Mouse (Mus musculus) neural tube, embryonic 10.5 days (tissue): ENCODE results near the gene Cacna2d1.

Experiments used
- DNase-seq: peaks from one replicate; pipeline ENCODE4 v3.0.0-alpha.2; 2017; ENCODE audit warnings: low spot score; ENCODE audit errors: extremely low spot score

The Cacna2d1 gene

DNA sequence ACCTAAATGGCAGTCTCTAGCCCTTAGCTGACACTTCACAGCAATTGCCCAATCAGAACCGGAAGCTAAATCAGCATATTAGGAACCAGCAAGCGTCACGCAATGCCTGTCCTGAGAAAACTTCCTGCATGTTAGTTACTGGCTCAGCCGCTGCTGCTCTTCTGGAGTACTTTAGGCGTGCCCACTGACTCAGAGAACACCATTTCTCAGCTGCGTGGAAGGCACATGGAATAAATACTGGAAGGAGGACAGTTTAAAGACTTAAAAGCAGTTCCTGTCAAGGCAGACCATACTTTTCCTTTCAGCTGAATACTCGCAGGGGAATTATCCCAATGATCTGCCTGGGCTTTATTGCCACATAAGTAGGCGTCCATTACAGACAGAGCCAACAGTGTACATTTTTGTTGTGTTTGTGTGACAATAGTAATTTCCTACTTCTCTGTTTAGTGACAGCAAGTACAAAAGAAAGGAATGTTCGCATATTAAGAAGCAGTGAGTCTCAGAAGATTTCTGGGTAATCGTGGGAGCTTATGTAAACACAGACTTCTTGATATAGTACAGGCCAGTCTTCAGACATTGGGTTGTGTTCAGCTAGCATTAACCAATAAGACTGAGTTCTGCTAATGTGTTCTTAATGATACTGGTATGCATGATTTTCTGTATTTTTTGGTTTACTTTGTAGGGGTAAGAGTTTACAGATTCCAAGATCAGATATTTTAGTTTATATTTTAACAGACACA lies 113.1 kb downstream of the Cacna2d1 start:
- DNase-seq, result no peak

- no peak for DNase-seq
Measured at GRCm38 (mm10) chr5:16056795-16057194, 122.3 kb downstream of the Cacna2d1 start.

GRCm38 (mm10) chr5:16062773-16063172 lies 128.3 kb downstream of the Cacna2d1 start:
- DNase-seq, result no peak

GRCm38 (mm10) chr5:16063273-16063672 lies 128.8 kb downstream of the Cacna2d1 start:
- no peak for DNase-seq

GRCm38 (mm10) chr5:16063949-16064348 lies 129.5 kb downstream of the Cacna2d1 start:
- DNase-seq, result no peak

DNA sequence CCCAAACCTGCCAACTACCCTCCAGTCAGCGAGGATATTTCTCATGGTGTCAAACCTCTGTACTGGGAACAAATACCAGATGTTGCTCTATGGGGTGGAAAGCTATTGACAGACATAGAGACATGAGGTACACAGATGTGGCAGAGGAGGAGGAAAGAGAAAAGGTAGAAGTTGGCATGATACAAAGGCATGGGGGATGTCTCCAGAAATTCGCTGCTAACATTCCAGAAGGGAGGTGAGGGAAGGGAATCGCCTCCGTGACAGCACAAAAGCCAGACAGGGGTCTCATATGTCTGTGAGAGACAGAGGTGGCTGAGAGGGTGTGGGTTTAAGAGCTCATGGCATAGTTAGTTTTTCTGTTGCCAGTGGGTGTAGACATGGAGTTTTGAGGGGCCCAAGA lies 131.3 kb downstream of the Cacna2d1 start:
- no peak for DNase-seq

GRCm38 (mm10) chr5:16082253-16082652 lies 147.8 kb downstream of the Cacna2d1 start:
- no peak for DNase-seq

- no peak for DNase-seq
Measured at GRCm38 (mm10) chr5:16086979-16087902, 152.8 kb downstream of the Cacna2d1 start.

- DNase-seq, result no peak
Measured at GRCm38 (mm10) chr5:16087995-16088394, 153.5 kb downstream of the Cacna2d1 start.

DNA sequence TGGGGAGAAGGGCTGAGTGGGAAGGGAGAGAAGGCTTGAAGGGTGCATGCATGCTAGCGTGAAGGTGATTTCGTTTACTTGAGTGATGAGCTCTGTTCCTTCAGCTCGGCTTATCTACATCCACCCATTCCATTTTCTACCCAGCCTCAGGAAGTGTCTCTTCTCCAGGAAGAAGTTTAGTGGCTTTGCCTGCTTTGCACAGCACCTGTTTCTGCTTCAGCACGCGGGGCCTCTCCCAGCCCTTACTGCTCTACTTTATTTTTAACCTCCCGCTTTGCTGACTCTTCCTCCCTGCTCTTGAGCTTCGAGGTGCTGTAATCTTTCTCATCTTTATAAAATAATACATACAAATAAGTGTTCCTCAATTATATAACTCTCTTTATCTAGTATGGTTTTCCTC lies 158.0 kb downstream of the Cacna2d1 start:
- DNase-seq, result no peak

DNA sequence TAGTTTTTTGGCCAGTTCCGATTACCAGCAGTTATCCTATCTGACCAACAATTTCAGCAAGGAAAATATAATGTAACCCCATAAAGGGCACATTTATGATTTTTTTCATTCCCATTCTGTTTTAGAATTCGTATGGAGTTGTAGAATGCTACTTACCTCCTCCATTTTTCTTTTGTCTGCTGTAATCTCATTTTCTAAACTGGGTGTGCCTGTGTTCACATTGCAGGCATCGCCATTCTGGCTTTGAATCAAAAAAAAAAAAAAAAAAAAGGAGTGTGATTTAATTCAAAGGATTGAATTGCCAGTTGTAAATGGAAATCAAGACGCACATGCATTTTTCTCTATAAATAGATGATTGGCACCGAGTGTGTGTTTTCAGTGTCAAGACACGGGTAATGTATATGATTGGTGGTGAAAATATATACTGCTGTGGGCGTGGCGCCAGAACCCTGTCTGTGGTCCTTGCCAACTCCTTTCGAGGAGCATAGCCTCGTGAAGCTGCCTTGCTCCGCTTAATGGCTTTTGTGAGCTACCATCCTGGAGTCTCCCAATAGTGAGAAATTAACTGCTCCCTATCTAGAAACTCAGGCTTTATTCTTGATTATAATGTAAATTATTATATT lies 158.7 kb downstream of the Cacna2d1 start:
- DNase-seq, result no peak

DNA sequence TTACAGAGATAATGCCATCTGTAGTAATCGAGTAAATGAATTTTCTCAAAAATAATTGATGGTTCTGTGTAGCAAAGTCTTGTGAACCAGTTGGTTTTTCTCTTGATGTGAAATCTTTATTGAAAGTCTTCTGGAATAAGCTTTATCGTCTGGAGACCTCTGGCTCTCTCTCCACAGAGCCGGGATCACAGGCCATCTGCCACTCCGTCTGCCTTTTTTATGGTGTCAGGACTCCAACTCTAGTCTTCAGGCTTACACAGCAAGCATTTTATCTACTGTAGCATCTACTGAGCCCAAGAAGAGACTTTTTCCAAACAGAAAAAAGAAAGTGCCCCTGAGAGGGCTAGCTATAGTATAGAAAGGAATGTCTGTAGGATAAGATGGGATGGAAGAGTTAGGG lies 160.9 kb downstream of the Cacna2d1 start:
- no peak for DNase-seq

GRCm38 (mm10) chr5:16098766-16099165 lies 164.3 kb downstream of the Cacna2d1 start:
- no peak for DNase-seq

DNA sequence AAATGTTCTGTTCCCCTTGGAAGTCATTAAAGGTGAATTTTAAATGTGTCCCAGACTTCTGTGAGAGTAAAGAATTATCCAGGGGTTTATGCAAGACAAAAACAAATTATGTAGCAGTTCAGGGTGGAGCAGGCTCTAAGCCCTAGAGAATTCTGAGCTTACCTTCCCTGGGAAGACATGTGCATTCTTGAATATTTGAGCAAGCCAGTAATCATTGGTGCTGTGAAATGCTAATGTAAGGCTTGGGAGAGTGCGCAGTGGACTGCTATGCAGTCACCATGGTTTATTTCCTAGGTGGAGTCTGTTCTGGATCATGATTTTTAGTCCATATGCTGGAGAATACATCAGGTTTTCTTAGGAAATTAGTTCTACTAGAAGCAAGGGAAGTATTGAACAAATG lies 167.3 kb downstream of the Cacna2d1 start:
- no peak for DNase-seq

DNA sequence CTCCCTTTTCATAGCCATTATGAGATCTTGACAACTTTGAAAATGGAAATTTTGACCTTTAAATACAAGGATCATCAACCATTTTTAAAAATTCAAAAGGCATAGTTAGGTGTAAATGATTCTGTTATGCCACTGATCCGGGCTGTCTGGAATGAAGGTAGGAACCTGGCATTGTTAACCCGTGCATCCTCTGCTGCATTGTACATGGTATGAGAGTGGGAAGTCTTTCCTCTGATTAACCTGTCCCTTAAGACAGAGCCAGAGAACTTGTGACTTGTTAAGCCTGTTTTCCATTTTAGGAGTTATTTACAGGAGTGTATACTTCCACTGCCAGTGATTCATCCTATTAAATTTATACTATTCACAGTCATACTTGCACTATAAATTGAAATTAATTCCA lies 171.2 kb downstream of the Cacna2d1 start:
- DNase-seq, result no peak

- no peak for DNase-seq
Measured at GRCm38 (mm10) chr5:16110643-16111042, 176.2 kb downstream of the Cacna2d1 start.

GRCm38 (mm10) chr5:16113879-16114278 lies 179.4 kb downstream of the Cacna2d1 start:
- DNase-seq, result no peak

DNA sequence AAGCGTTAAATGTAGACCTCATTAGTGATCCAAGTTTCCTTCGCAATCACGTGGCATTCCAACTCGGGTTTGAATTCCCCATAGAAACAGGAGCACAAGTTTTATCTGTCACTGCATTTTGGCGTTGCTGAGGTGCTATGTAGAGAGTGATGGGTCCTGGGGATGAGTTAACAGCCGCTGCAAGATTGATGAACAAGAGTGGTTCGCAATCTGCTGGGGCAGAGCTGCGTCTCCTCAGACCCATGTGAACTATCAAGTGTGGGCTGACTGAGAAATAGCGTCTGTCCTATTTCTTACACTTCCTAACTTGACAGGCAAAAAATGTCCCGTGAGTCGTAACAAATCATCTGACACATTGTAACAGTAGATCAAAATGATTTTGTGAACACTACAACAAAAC lies 186.8 kb downstream of the Cacna2d1 start:
- DNase-seq, result no peak

DNA sequence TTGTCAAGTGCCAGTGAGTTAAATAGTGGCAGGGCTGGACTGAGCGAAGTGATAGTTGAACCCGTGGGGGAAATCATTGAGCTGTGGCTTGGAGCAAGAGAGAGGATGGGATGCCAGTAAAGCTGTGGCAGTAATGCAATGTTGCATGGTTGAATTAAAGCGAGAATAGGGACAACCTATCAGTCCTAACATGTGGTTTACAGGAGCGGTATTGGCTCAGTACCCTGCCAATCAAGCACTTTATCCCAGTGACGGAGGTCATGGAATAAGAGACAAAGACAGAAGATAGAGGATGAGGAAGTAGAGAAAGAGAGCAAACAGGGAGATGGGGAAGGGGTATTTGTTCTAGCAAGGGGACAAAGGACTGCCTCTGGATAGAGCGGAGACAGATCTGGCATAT lies 187.6 kb downstream of the Cacna2d1 start:
- no peak for DNase-seq

- no peak for DNase-seq
Measured at GRCm38 (mm10) chr5:16134286-16135094, 200.0 kb downstream of the Cacna2d1 start.

- no peak for DNase-seq
Measured at GRCm38 (mm10) chr5:16135986-16136385, 201.5 kb downstream of the Cacna2d1 start.
